Mouse (Mus musculus) 3134 (cell line): ENCODE results near the gene Lep.
A peak's percentile ranks its signal among the peaks of the same experiment; 100 is the strongest.

Experiments
- DNase-seq: peaks from one replicate; pipeline ENCODE4 v3.0.0-alpha.2; 2011; ENCODE audit warnings: low spot score; ENCODE audit not compliant: insufficient read length; ENCODE audit errors: extremely low read depth

Lep gene

DNA sequence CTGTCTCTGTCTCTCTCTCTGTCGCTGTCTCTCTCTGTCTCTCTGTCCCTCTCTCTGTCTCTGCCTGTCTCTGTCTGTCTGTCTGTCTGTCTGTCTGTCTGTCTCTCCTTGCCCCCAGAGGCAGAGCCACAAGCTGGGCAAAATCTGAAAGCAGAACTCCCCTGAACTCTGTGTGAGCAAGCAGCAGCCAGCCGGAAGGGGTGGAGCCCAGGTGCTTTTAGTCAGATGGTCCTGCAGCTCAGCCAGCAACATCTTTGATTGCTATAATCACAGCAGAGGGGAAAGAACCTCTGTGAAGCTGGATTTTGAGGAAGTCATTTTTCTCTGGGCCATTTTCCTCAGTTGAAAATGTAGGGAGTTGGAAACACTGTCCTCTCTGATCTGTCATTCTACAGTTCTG is 19.8 kb upstream of the Lep start:
- DNase-seq: no peak

DNA sequence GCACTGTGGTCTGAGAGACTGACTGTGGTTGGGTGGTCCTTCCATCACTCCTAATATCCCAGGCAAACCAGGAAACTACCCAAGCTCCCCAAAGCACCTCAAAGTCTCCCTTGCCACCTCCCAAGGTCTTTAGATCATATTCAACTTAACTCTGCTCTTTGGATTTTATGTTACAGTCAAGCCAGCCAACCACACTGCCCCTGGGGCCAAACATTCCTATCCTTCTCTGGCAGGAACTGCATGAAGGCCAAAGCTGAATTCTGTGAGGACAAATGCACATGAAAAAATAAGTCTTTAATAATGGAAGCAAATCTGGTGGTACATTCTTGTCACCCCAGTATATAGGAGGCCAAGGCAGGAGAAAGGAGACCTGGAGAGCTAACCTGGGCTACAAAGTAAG is 16.0 kb upstream of the Lep start:
- DNase-seq: no peak

DNA sequence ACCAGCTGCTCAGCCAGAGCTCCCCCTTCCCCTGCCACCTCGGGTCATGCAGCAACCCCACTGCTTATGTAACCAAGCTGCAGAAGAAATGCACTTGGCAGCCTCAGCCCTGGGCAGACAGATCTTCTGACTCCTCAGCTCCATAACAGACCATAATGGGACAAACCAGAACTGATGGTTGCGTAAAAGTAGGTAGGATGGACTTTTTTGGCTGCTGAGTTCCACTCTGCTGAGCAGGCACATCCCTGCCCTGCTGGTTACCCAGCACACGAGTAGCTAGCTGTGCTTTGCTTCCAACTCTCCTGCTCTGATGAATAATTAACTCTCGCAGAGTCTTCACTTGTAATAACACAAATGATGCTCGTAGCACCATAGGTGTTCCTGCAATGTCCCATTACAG is 10.1 kb upstream of the Lep start:
- no peak for DNase-seq

DNA sequence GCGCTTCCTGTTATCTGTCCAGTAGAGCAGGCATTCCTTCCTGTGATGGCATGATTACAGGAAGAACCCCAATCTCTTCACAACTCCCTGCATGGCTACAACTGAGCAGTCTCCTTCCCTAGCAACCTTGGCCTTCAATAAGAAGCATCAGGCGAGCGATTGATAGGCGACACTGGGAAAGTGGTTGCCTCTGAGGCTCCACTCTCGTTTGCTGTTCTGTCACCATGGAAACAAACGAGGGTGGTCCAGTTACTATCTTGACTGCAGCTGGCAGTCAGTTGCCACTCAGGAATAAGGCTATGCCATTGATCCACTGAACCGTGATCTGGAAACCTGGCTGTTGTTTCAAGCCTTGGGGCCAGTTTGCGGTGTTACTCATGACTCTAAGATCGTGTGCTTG is 7.8 kb upstream of the Lep start:
- DNase-seq: no peak

DNA sequence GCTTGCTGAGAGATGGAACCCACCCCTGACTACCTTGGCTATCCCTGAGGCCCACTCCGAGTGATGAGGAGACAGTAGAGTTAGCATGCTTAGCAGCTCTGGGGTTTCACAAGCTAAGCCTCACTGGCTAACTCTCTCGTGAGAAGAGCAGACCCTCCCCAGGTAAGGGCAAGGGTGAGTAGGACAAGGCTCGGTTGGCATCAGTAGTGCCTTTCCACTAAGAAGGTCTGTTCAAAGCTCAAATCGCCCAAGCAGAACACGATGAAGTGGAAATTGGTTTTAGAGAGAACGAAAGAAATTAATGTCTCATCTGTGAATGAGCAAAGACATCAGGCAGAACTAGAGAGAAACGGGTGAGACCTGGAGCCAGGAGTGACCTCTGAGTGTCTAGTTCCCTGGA is 6.8 kb upstream of the Lep start:
- no peak for DNase-seq

DNA sequence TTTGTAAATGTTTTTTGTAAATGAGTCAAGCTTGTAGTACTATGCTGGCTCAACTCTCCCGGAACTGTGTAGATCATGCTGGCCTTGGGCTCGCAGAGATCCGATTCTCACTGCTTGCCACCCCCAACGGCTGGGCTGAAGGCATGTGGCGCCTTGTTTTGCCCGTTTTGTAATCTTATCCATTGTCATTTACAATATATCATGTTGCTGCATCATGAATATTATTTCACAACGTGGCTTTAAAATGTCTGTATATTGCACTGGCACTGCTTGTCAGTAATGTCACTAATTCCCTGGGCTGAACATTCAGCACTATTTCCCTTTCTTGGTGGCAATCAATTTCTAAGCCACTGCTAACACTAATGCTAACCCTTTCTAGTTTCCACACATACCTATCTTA is 3.6 kb upstream of the Lep start:
- no peak for DNase-seq

DNA sequence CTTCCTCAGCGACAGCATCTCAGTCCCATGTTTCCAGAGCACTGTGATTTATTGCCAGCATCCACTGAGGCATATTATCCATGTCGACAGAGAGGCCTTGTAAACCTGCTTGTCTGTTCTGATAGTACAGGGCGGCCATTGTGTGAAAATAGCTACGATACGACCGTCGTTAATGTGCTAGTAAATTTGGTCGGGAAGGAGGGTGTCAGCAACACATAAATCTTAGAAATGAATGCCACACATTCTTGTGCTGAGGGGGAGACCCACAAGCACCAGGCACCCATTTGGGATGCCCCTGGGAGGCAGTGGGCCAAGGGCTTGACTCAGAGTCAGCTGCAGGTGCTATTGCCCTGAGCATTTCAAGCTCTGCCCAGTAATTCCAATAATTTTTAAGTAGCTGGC is 6.4 kb downstream of the Lep start:
- DNase-seq: peak; percentile 83

DNA sequence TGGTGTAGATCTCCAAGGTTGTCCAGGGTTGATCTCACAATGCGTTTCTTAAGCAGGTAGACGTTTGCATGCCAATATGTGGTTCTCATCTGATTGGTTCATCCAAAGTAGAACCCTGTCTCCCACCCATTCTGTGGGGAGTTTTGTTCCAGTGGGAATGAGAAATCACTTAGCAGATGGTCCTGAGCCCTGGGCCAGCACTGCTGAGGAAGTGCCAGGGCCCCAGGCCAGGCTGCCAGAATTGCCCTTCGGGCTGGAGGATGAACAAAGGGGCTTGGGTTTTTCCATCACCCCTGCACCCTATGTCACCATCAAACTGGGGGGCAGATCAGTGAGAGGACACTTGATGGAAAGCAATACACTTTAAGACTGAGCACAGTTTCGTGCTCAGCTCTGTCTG is 12.2 kb downstream of the Lep start:
- DNase-seq: no peak

DNA sequence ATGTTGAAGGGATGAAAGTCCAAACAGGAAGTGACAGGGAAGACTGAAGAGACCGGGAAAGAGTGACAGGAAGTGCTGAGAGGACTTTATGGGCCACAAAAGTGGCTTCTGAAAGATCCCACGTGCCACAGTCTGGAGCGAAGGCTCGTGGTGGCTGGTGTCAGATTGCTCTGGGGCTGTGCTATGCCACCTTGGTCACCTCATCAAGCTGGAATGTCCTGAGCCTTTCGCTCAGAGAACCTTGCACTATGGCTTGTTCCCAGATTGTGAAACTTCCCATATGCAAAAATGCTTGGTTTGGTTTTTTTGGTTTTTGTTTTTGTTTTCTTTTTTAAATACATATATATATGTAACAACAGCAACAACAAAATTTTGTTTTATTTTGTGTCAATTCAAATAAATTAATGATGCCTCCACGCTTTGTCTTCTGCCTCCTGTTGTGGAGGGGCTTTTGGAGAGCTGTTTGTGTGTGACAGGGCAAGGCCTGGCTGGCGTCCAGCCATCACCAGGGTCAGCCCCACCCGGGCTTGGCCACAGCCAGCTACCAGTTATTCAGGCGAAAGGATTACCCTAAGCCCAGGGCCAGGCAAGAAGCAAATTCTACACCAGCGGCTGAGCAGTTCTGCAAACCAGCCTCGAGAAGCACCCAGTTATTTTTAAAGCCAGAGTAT is 13.6 kb downstream of the Lep start:
- peak; percentile 82 for DNase-seq

DNA sequence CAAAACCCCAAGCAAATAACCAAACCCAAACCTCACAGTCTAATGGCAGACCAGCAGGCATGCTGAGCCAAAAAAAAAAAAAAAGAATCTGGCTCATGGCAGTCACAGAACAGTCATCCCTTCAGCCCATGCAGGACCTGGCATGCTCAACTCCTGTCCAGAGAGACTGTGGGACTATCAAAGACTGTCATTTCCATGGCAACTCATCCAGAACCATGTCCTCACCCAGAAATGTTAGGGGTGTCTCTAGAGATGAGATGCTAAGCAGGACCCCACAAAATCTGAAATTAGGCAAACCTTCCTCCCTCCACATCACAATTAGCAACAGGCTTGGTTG is 14.1 kb downstream of the Lep start:
- DNase-seq: no peak

DNA sequence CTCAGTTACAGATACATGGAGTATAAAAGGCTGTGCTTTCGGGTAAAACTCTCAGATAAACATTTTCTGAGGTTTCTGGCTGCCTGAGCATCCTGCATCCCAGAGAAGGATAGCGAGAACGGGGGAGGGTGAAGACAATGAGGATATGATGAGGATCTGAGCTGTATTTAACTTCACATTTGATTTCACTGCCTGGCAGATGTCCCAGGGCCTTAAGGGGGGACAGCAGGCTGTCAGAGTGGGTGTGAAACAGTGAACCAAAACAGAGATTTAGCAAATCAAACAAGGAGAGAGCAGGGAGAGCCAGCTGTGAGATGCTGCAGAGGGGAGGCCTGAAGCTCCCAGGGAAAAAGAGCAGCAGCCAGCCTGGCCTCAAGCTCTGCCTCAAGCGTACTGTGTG is 19.3 kb downstream of the Lep start:
- no peak for DNase-seq

DNA sequence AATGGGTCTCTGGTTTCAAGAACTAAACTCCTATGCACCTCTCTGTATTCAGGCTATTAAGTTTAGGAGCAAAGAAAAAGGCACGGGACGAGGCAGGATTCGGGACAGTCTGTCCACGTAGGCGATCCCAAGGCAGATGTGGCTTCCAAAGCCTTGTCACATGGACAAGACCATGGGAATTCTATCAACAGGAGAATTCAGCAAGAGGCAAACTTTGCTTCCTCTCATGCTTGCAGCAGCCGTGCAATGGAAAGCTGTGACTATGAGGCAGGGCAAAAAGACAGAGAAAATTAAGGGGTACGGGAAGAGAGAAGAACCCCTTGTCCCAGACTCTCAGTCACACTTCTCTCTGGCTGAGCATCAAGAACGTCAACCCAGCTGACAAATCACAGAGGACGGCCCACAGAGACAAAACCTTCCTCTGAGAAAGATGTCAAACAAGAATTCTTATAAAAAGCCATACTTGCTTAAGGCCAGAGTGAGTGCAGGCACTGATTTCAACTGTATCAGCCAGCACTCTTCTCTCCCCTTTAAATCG is 21.9 kb downstream of the Lep start:
- no peak for DNase-seq

DNA sequence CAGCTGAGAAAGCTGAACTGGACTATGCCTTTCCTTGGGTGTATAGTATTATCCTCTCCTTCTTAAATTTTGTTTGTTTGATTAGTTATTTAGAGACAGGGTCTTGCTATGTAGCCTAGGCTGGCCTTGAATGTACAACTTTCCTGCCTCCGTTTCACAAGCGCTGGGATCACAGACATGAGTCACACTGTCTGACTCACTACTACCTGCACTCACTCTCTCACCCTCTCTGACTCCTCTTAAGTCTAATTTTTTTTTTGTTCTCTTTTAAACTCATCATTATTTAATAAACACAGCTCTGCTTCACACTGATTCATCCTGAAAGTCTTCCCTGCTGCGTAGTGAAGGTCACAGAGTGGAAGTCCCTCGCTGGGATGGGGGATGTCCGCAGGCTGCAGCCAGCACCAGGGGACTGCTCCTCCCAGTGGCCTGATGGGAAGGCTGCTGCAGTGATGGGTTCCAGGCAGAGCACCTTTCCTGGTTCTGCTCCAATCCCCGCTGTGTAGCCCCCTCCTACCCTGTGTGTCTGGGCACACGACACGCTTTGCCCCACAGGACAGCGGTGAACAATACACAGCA is 22.8 kb downstream of the Lep start:
- peak; percentile 52 for DNase-seq

DNA sequence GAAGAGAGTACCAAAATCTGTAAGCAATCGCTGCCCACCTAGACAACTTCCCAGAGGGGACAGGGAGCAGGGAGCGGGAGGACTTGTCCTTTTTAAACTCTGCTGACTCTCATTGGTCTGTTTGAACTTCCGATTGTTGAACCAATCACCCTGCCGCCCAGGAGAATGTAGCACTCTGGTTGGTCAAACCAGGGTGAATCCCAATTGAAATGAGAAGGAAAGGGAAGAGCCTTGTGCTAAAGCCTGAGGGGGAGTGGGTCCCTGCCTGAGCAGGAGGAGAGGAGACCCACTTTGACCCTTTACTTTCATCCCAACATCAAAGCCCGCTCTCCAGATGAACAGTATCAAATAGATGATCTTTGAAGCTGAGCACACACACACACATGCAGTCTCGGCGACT is 24.4 kb downstream of the Lep start:
- DNase-seq: no peak

DNA sequence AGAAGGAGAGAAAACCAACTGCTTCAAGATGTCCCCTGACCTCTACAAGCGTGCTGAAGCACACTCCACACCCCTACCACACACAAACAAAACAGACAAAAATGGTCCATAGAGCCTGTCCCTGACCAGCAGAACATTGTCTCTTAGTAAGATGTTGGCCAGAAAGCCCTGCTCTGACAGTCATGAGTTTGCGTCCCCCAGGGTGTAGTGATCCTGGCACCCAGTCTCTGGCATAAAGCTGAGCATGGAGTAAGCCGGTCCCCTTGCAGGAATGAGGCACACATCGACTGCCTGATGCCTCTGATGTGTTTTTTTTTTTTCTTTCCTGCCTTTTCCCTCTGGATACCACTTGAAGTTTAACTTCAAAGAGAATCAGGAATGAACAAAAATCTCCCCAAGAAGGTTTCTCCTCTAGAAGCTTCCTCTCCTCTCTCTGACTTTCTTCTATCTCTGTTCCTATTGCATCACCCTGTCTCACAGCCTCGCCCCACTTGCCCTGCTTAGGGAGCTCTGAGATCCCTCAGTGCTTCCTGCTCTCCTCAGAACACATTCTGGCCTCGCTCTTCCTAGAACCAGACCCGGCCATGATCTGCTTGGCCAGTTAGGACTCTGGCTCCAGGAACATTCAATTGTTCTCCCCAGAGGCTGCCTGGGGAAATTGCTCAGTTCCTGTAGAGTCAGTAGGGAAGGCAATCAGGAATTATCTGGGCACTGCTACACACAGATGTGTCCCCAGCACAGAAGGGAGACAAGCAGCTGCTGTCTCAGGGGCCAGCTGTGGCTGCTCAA is 28.1 kb downstream of the Lep start:
- DNase-seq: peak; percentile 27

DNA sequence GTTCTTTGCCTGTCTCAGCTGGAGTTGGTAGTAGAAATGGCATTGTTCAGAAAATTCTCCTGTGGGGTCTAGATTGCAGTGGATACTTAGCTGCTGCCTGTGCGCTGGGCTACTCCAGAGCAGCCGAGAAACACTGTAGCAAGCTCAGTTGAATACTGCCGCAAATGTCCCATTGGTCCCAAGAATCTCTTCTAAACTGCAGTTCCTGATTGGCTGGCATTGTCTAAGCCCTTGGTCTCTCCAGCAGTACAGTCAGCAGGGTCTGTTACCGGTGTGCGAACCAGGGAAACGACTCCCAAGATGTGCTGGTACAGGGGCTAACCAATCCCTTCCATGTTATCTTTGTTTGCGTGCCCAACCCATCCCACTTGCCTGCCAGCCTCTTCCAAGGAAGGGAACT is 32.2 kb downstream of the Lep start:
- DNase-seq: no peak

DNA sequence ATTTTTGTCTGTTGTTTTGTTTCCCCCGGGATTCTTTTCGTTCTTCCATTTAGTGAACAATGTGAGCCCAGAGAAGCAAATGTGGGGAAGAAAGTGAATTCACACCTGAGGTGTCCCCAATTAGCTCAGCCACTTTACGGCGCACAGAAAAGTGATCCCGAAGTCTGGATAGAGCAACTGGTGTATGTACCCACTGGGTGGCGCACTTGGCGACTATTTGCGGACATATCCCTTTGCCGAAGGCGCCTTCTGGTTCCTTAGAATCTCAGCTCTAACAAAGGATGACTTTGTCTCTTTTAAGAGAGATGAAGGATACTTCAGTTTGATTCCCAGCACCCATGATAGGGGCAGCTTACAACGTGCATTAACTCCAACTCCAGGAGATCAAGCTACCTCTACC is 32.9 kb downstream of the Lep start:
- DNase-seq: no peak

DNA sequence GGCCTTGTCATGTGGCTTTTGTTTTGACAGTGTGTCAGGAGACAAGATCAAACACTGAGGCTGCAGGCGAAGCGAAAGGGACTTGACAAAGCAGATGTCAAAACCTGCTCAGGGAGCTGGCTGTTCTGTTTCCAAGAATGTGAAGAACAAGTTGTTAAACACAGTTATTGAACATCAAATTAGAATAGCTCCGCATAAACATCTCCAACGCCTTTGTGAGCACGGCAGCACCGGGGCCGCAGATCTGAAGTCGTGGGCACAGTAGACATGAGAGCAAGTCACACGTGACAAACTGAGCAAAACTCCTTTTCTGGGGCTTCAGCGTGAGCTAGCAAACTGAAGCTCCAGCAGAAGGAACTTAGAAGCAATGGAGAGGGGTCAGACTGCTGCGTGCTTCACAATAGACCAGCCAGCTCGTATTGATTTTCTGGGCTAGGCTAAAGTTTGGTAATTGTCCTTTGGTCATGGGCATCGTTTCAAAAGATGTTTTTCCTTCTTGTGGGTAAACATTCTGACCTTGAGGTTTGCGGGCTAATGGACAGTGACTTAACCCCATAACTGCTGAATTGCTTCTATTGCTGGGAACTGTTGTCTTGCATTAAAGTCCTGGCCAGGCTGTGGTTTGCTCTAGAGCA is 39.6 kb downstream of the Lep start:
- no peak for DNase-seq

DNA sequence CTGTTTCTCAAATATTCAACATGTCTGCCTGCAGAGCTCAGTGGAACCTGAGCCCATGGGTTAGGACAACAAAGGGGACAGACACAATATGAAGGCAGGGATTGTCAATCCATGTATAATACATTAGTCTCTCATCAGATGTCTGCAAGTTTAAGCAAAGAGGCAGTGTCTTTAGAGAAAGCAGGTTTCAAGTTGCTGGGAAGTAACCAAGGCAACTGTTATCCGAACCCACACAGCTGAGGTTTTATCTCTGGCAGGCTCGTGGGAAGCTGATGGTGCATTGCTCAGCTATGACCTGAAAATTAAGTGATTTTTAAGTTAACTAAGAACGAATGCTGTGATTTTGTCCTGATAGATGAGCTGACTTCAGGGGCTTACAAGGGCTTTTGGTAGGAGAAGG is 40.4 kb downstream of the Lep start:
- no peak for DNase-seq

DNA sequence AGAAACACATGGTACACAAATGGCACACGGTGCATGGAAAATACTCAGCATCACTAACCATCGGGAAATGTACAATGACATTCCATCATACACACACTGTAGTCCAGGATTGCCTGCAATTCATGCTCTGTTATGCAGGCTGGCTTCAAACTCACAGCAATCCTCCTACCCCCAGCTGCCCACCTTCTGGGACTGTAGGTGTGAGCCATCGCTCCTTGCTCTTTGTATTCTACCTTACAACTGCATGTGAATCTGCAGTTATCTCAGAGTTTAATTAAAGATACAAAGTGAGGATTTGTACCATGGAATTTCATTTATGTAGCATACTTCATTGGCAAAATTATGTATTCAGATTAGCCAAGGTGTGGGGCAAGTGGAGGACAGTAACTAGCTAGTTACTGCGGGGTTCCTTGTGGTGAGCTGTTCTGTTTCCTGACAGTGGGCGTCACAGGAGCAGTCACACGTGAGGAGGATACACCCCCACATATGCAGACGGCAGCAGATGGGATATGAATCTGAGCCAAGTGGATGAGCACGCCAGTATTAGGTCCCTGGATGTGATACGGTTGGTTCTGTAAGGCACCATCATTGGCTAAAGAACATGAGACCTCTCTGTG is 41.3 kb downstream of the Lep start:
- DNase-seq: no peak

DNA sequence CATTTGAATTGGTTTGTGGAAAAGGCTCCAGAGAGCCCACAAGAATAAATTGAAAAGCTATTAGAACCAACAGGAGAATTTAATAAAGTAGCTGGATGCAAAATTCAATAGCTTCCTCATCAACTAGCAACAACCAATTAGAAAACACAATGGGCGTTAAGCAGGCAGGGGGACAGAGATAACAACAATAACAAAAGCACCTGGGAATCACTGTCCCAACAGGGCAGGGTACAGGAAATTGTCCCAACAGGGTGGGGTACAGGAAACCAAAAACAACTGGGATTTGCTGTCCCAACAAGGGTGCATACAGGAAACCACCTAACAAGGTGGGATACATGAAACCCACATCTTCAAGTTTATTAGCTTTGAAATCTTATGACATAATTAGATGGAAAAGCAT is 48.4 kb downstream of the Lep start:
- no peak for DNase-seq
